Mouse (Mus musculus) forebrain, embryonic 11.5 days (tissue): ENCODE measurements around the gene Ier2. TPM values are rescaled to one million over a fixed set of nuclear protein-coding genes. Genes with fewer than 3 reads are reported as not detected.

ENCODE experiments used
- ATAC-seq: fragments of 200-750 bp; cut with Nextera tagmentation; replicated peaks from 2 replicates; pipeline ENCODE4 v1.8.0; 2017; ENCODE audit warnings: moderate TSS enrichment; ENCODE audit not compliant: low FRiP score
- DNase-seq: peaks from one replicate; pipeline ENCODE4 v3.0.0-alpha.2; 2017; ENCODE audit warnings: low spot score
- H3K27ac ChIP-seq: fragments of 300-500 bp; sonication (generic); 2 replicates; pipeline ENCODE4 v1.5.1; 2014; ENCODE audit warnings: low read depth, low read length
- H3K27me3 ChIP-seq: fragments of 300-500 bp; sonication (generic); 2 replicates; pipeline ENCODE4 v1.6.1; 2014; ENCODE audit warnings: mild to moderate bottlenecking, low read length, mixed read lengths; ENCODE audit not compliant: control insufficient read depth, insufficient read depth
- H3K36me3 ChIP-seq: fragments of 300-500 bp; sonication (generic); 2 replicates; pipeline ENCODE4 v1.6.1; 2014; ENCODE audit warnings: mild to moderate bottlenecking, low read length, moderate library complexity, mixed read lengths; ENCODE audit not compliant: control insufficient read depth, insufficient read depth
- H3K4me1 ChIP-seq: fragments of 300-500 bp; sonication (generic); replicated peaks from 2 replicates; pipeline ENCODE4 v1.6.1; 2014; ENCODE audit warnings: low read length, mixed read lengths; ENCODE audit not compliant: control insufficient read depth, insufficient read depth
- H3K4me2 ChIP-seq: fragments of 300-500 bp; sonication (generic); 2 replicates; pipeline ENCODE4 v1.6.1; 2014; ENCODE audit warnings: low read depth, mild to moderate bottlenecking, low read length, moderate library complexity, mixed read lengths; ENCODE audit not compliant: severe bottlenecking
- H3K4me3 ChIP-seq: fragments of 300-500 bp; sonication (generic); 2 replicates; pipeline ENCODE4 v1.5.1; 2014; ENCODE audit warnings: low read depth, low read length
- H3K9ac ChIP-seq: fragments of 300-500 bp; sonication (generic); 2 replicates; pipeline ENCODE4 v1.6.1; 2014; ENCODE audit warnings: low read length
- H3K9me3 ChIP-seq: fragments of 300-500 bp; sonication (generic); 2 replicates; pipeline ENCODE4 v1.6.1; 2016; ENCODE audit warnings: low read length, mixed read lengths; ENCODE audit not compliant: control insufficient read depth
- WGBS: fragments of 180-500 bp; shearing (Covaris S2); extraction: QIAGEN DNeasy Blood & Tissue Kit; methylation state at CpG from one replicate; pipeline ENCODE4 v1.1.7; 2014; 5-methylcytosine and 5-hydroxymethylcytosine counted together
- polyA plus RNA-seq: library from polyadenylated mRNA; unstranded; fragments of >200 nt; fragmentation: Nextera tagmentation; extraction: Ambion mirVana; gene quantifications from 2 replicates; pipeline ENCODE4 v1.2.1, GENCODE M21; 2014

The Ier2 gene
- polyA plus RNA-seq, 1 experiment from 2014 or later = 68.7 TPM

GRCm38 (mm10) chr8:84660819-84661457 is 1.7 kb downstream of the Ier2 start:
- WGBS = under 1% methylated on average over 20 of the region's 20 CpGs
- H3K4me1 ChIP-seq = peaks cover 18% of the 10 kb centered on the region
- H3K36me3 ChIP-seq = no peaks in the 10 kb centered on the region
- H3K27me3 ChIP-seq = no peaks in the 10 kb centered on the region
- no peak for ATAC-seq
- H3K9ac ChIP-seq = peak overlapping the region; percentile 89
- H3K4me2 ChIP-seq = peak overlapping the region; percentile 98
- peak; percentile 78 for DNase-seq
- H3K9me3 ChIP-seq = no peaks in the 10 kb centered on the region
- peak overlapping the region; percentile 88 for H3K4me3 ChIP-seq
- H3K27ac ChIP-seq = peak overlapping the region; percentile 85

- under 1% methylated on average over 33 of the region's 33 CpGs for WGBS
These were observed 2.5 kb downstream of the Ier2 start for GRCm38 (mm10) chr8:84659936-84660818.

DNA sequence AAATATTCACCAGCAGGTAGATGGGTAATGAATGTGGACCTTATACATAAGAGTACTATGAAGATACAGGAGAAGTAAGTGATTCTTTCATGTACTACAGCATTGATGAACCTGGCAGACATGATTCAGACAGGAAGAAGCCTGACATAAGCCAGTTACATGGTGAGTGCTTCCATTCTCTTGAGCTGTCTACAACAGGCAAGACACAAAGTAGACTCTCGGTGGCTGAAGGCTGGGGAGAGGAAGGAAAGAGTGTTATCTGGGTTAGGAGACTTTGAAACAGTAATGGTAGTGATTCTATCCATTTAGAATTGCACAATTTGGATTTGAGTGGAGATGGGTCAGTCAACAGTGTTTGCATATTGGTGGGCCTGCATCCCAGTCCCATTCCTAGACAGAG is 3.7 kb downstream of the Ier2 start:
- ATAC-seq (no peak), DNase-seq (no peak)
- Histone ChIP-seq H3K9ac (no peak overlapping the region), H3K27me3 (no peaks in the 10 kb centered on the region), H3K27ac (no peak overlapping the region), H3K9me3 (no peaks in the 10 kb centered on the region), H3K36me3 (no peaks in the 10 kb centered on the region), H3K4me3 (no peak overlapping the region), H3K4me2 (no peak overlapping the region), H3K4me1 (peaks cover 28% of the 10 kb centered on the region)
- WGBS = 45% methylated on average over 1 of the region's 1 CpGs

More at GRCm38 (mm10) chr8:84659936-84660818, 2.5 kb downstream of the Ier2 start:
- H3K4me3 ChIP-seq = peak overlapping the region; percentile 88
- peak overlapping the region; percentile 98 for H3K4me2 ChIP-seq
- no peaks in the 10 kb centered on the region for H3K36me3 ChIP-seq
- peaks cover 24% of the 10 kb centered on the region for H3K4me1 ChIP-seq
- no peak for ATAC-seq
- peak overlapping the region; percentile 85 for H3K27ac ChIP-seq
- no peaks in the 10 kb centered on the region for H3K9me3 ChIP-seq
- peak overlapping the region; percentile 89 for H3K9ac ChIP-seq
- H3K27me3 ChIP-seq = no peaks in the 10 kb centered on the region
- peak; percentile 78 for DNase-seq

GRCm38 (mm10) chr8:84657680-84658079 is 5.0 kb downstream of the Ier2 start:
- H3K36me3 ChIP-seq = no peaks in the 10 kb centered on the region
- peaks cover 28% of the 10 kb centered on the region for H3K4me1 ChIP-seq
- H3K27ac ChIP-seq = no peak overlapping the region
- H3K9me3 ChIP-seq = no peaks in the 10 kb centered on the region
- H3K27me3 ChIP-seq = no peaks in the 10 kb centered on the region
- ATAC-seq (no peak), DNase-seq (no peak)
- no peak overlapping the region for H3K4me2 ChIP-seq
- 36% methylated on average over 4 of the region's 4 CpGs for WGBS
- no peak overlapping the region for H3K9ac ChIP-seq
- H3K4me3 ChIP-seq = no peak overlapping the region

- Histone ChIP-seq H3K4me1 (peaks cover 28% of the 10 kb centered on the region), H3K27me3 (no peaks in the 10 kb centered on the region), H3K4me3 (peak overlapping the region; percentile 10; the same call in 1 of the 2 replicates), H3K9me3 (no peaks in the 10 kb centered on the region), H3K4me2 (peak overlapping the region; percentile 65; the same call in 1 of the 2 replicates), H3K27ac (peak overlapping the region; percentile 91), H3K9ac (peak overlapping the region; percentile 57), H3K36me3 (no peaks in the 10 kb centered on the region)
- no peak for ATAC-seq
- no peak for DNase-seq
These were observed 5.4 kb downstream of the Ier2 start for GRCm38 (mm10) chr8:84657203-84657602.

- WGBS = 2% methylated on average over 23 of the region's 23 CpGs
- ATAC-seq (0 out of 2 replicates have a peak, but pooled peaks have one; percentile 4), DNase-seq (peak; percentile 79)
- Histone ChIP-seq H3K9me3 (no peaks in the 10 kb centered on the region), H3K27me3 (no peaks in the 10 kb centered on the region), H3K36me3 (no peaks in the 10 kb centered on the region), H3K4me3 (peak overlapping the region; percentile 10; the same call in 1 of the 2 replicates), H3K27ac (peak overlapping the region; percentile 91), H3K4me1 (peaks cover 28% of the 10 kb centered on the region), H3K9ac (peak overlapping the region; percentile 57), H3K4me2 (peak overlapping the region; percentile 65)
These were observed 6.0 kb downstream of the Ier2 start for GRCm38 (mm10) chr8:84656641-84657126.

DNA sequence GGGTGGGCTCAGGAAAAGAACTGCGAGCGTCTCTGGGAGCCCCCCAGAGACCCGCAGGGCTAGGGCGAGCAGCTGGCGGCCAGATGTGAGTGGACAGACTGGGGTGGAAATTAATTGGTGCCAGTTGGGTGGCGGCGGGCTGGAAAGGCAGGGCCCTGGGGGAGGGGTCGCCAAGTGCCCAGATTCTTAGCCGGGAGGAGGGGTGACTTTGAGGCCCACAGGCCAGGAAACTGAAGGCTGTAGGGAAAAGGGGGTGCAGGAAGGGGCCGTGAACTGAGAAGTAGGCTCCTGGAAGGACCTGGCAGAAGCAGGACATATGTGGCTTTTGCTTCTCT is 6.5 kb downstream of the Ier2 start:
- peak overlapping the region; percentile 57 for H3K9ac ChIP-seq
- no peaks in the 10 kb centered on the region for H3K27me3 ChIP-seq
- peak overlapping the region; percentile 10 for H3K4me3 ChIP-seq
- peak overlapping the region; percentile 65 for H3K4me2 ChIP-seq
- DNase-seq = peak; percentile 84
- H3K36me3 ChIP-seq = no peaks in the 10 kb centered on the region
- peaks cover 28% of the 10 kb centered on the region for H3K4me1 ChIP-seq
- peak; percentile 25; the same call in 1 of the 2 replicates for ATAC-seq
- 0% methylated on average over 10 of the region's 10 CpGs for WGBS
- peak overlapping the region; percentile 91 for H3K27ac ChIP-seq
- no peaks in the 10 kb centered on the region for H3K9me3 ChIP-seq

GRCm38 (mm10) chr8:84655336-84656190 is 7.1 kb downstream of the Ier2 start:
- ATAC-seq (peak; percentile 81), DNase-seq (peak; percentile 86)
- under 1% methylated on average over 14 of the region's 15 CpGs for WGBS
- Histone ChIP-seq H3K4me3 (peak overlapping the region; percentile 10), H3K9ac (peak overlapping the region; percentile 57), H3K36me3 (no peaks in the 10 kb centered on the region), H3K27ac (peak overlapping the region; percentile 91), H3K9me3 (no peaks in the 10 kb centered on the region), H3K4me2 (peak overlapping the region; percentile 65), H3K4me1 (peaks cover 22% of the 10 kb centered on the region), H3K27me3 (no peaks in the 10 kb centered on the region)
